Mouse (Mus musculus) adrenal gland (tissue): Measurements from ENCODE around the gene Olfr167.
"Not testable (repeated sequence)": the region's sequence is repeated elsewhere in the genome, so short reads cannot be mapped to it uniquely, and the experiment has no call there.

Experiments
- intact Hi-C: fragments of 180-260 bp; cut with DNase I; formaldehyde crosslinking; loops from one replicate; pipeline ENCODE4 v1.15.1; 2025
- long read RNA-seq, 2 experiments: library from polyadenylated mRNA; unstranded; transcript quantifications; one replicate each; pipeline ENCODE4 v2.0.0; 2020; ENCODE audit warnings: borderline replicate concordance in 1 of 2; ENCODE audit not compliant: insufficient replicate concordance in 1 of 2

Gene Olfr167
- long read RNA-seq, experiment 1, result 0 reads
- long read RNA-seq, experiment 2, result 0 reads

- intact Hi-C loops, result no loop called here
Observed at GRCm38 (mm10) chr16:19522166-19522565, at the start of gene Olfr167. TSS of gene Olfr167 (minus strand) at chr16:19522266.

GRCm38 (mm10) chr16:19571709-19572108 lies 49.6 kb upstream of the Olfr167 start, which contains the start of gene Olfr169:
TSS of gene Olfr169 (minus strand) at chr16:19571809.
- intact Hi-C loops, result not testable (repeated sequence)

GRCm38 (mm10) chr16:19553429-19553828 lies 31.4 kb upstream of the Olfr167 start:
- intact Hi-C loops, result not testable (repeated sequence)

- intact Hi-C loops, result not testable (repeated sequence)
Observed at GRCm38 (mm10) chr16:19552246-19552645, 30.2 kb upstream of the Olfr167 start.

GRCm38 (mm10) chr16:19535455-19535854 lies 13.4 kb upstream of the Olfr167 start, which contains the start of gene Olfr168:
TSS of gene Olfr168 (minus strand) at chr16:19535555.
- intact Hi-C loops, result no loop called here

DNA sequence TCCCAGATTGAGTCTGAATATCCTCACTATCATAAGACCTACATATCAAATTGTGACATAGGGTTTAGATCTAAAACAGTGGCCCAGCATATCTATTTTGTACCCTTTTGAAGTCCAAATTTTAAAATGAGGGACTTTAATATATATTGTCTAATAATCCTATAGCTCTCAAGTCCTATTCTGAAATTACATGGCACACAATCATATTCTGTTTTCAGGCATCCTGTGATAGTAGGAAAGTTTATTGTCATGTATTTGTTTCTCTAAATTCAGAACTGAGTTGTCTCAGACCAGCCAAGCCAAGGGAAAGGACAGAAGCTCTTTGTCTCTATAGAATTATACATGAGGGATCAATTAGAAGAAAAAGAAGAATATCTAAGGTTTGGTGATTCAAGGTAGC lies 38.7 kb downstream of the Olfr167 start, which contains the start of gene Olfr166:
Olfr166 (plus strand) TSS at position 301 of the 400 bp plus-strand sequence.
- intact Hi-C loops, result no loop called here

- intact Hi-C loops, result no loop called here
Observed at GRCm38 (mm10) chr16:19464365-19464764, 57.7 kb downstream of the Olfr167 start.
